Mouse (Mus musculus) heart, postnatal 10 days (tissue): ENCODE data around the gene Atp6v0b. TPM values are rescaled to one million over a fixed set of nuclear protein-coding genes. Genes with fewer than 3 reads are reported as not detected.
A peak's percentile ranks its signal among the peaks of the same experiment; 100 is the strongest.

Experiments
- DNase-seq, 2 experiments: peaks; one replicate each; pipeline ENCODE4 v3.0.0; 2021
- intact Hi-C: fragments of 180-260 bp; cut with DNase I; formaldehyde crosslinking; loops from one replicate; pipeline ENCODE4 v1.15.1; 2025
- total RNA-seq, 2 experiments: library from RNA; stranded (reverse); gene quantifications; 2 replicates each; pipeline ENCODE4 v1.2.3; 2021

Atp6v0b gene
- 100 to 1,000 TPM; 133 to 134 TPM for total RNA-seq

DNA sequence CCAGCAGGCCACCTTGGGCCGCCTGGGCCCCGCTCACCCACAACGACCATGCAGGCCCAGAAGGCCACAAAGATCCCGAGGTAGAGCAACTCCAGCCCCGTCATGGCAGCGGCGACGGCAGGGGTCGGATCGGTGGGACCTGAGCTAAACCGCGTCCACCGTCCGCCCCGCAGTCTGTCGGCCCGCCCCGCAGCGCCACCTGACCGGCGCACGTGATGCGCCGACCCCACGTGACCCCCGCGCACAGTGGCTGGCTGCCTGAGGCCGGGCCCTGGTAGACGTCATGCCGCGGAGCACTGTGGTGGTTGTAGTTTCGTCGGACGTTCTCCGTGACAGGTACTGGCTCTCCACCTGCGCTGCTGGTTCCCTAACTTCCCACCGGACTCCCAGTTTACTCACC is at the start of gene Atp6v0b:
Gene Atp6v0b (minus strand): TSS at position 201 of the 400 bp plus-strand sequence.
- DNase-seq = peak; percentile 95
- intact Hi-C loops = no loop called here

DNA sequence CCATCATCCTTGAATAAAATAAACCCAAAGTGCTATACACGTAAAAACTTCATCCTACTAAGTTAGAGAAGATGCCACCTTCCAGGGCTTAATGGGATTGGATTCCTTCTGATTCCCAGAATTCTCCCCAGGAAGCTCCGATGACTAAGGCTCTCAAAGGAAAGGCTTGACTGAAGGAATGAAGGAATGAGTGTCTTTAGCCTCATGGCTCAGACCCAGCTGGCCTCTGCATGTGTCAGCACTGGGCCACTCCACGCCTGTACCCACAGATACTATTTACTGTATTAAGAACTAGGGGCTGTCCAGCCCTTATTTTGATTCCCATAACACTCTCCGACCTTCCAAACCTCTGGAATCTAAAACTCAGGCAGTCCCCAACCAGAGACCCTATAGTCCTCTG is 46.9 kb upstream of the Atp6v0b start:
- no peak for DNase-seq
- intact Hi-C loops = no loop called here

DNA sequence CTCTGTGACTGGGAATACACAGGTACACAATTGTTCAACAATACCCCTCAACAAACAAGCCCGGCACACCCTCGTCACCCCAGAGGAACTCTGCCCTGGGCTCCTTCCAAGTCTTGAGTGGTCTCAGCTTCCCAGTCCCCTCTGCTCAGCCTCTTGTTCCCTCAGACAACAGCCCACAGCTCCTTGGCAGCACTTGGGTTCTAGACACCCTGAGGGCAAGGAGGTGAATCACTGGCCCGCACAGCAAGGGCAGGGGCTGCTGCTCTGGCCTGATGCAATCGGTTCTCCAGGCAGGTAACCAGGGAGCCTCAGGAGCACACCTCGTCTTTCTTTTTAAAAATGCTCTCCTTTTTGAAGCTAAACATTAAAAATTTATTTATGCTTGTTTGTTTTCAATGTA is 46.1 kb upstream of the Atp6v0b start:
- intact Hi-C loops = no loop called here
- DNase-seq = no peak

DNA sequence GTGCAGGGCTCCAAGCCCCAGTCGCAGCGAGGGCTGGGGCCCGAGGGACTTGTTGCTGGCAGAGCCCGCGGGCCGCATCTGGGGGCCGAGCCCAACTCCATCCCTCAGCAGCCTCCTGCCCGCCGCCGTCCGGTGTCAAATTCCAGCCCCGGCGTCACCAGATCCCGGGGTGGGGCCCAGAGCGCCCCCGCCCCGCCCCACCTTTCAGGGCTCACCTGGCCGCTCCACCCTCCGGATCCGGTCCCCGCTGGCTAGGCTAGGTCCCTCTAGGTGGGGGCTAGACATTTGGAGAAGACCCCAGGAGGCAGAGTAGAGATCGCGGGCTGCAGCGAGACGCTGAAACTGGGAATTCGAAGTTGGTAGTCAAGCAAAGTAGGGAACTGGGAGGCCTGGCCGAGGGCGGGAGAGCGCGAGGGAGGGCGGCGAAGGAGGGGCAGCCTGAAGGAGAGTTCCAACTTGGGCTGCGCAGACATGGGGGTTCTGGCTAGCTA is 42.3 kb upstream of the Atp6v0b start, which contains the start of gene Artn:
Gene Artn (minus strand): TSS at position 373 of the 491 bp plus-strand sequence.
- intact Hi-C loops = loop anchor here (2.0 to 5.0 kb wide), 2 partner anchors 65 to 103 kb away; no protein-coding TSS in a partner anchor
- peak in 1 of 2 experiments; percentile 29 for DNase-seq

DNA sequence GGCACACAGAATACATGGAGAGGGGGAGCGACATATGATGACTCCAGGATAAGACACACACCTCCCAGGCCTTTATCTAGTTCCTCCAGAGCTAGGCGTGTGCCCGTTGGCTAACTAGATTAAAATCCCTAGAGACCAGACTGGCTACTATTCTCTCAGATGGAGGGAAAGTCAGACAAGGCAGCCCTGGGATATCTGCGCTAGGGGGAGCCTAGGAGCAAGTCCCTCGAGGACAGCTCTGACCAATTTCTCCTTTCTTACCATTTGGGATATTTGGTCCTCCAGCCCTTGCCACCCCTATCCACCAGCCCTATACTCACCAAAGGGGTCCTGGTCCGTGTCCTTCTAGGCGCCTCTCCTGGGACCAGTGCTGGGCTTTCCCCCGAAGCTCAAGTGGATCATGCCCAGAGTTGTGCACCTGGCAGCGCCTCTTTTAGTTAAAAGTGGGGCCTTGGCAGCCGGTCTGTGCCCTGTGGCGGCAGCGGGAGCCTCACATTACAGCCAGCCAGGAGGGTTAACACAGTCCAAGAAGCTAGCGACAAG is 41.6 kb upstream of the Atp6v0b start:
- intact Hi-C loops = loop anchor here (1.0 to 5.0 kb wide), 3 partner anchors 66 to 155 kb away; no protein-coding TSS in a partner anchor

DNA sequence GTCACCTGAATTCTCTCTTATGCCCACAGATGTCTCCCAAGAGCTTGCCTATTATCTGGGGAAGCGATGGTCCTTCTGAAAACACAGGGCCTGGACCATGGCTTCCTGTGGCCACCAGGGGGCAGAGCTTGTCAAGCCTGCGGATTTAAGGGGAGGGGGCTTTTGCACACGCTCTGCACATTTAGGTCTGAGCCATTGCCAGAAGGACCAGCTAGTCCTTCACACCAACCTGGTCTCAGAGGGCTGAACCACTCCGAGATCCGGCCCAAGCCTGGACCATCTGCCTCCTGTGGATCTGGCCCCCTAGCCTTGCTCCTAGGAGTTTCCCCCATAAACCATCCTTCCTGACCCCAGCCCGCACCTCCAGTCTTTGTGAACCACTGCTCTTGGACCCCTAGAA is 41.1 kb upstream of the Atp6v0b start:
- intact Hi-C loops = loop anchor here (1.0 to 5.0 kb wide), 3 partner anchors 67 to 155 kb away; no protein-coding TSS in a partner anchor
- DNase-seq = no peak

More for the DNA sequence above, 41.6 kb upstream of the Atp6v0b start:
- DNase-seq = peak; percentile 64 to 69

DNA sequence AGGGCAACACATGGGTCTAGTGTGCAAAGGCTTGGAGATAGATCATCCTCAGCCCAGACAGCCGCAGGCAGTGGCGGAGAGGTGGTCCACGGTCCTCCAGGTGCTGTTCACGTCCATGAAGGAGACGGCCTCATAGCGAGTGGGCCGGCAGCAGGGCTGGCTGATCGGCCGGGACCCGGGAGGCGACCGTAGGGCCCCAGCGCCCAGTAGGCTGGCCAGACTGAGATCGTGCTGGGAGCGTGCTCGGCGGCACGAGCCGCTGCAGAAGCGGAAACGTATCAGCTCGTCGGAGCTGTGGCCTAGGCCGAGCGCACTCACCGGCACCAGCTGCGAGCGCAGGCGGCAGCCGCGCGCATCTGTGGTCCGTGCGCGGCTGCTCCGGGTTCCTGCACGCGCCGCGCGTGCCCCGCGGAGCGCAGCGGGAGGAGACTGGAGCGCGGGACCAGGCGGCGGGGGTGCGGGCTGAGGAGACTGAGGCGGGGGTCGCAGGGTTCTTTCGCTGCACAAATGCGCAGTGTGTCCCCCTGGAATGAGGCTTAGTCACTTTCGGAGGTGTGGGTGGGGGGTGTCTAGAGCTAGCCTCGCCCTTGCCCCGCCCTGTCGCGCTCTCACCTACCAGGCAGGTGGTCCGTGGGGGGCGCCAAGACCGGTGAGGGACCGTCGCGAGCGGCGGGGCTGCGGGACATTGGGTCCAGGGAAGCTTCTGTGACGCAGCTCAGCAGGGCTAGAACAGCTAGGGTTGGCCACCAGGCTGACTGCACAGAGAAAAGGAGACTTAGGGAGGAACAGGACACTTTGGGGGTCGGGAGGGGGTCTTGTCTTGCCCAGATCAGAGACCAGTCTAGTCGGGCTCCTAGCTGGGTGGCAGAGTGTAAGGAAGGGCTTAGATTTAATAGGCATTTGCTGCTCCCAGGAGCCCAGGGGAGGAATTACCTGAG is 39.7 kb upstream of the Atp6v0b start:
- intact Hi-C loops = loop anchor here (5.0 kb wide), 1 partner anchor 105 kb away; no protein-coding TSS in a partner anchor
- peak; percentile 37 to 43 for DNase-seq

DNA sequence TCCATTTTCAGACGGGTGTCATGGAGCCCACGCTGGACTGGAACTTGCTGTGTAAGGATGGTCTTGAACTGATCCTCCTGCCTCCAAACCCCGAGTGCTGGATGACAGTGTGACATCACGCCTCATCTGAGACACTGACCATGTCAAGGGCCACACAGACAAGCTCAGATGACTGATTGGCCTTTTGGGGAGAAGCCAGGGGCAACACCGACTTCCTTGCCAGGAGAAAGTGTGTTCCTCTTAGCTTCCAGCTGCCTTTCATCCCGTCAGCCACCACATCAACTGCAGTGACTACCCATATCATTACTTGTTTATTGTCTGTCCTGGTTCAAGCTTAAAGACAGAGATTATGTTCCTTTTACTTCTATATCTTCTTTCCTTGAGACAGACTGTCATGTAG is 37.8 kb upstream of the Atp6v0b start:
- intact Hi-C loops = loop anchor here (5.0 kb wide), 1 partner anchor 107 kb away; no protein-coding TSS in a partner anchor
- DNase-seq = no peak

DNA sequence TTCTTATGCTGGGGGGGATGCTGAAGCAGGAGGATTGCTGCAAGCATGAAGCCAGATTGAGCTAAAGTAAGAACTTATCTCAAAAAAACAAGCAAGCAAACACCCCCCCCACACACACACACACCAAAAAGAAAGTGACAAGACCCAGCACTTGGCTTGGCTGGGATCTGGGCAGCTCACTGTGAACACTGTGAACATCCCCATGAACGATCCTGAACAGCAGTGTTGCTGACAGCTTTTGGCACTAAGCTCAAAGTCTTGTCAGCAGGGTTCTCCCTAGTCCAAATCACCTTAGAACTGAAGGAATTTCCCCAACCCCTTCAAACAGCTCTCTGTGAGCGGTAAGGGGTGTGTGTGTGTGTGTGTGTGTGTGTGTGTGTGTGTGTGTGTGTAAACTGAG is 36.3 kb upstream of the Atp6v0b start:
- DNase-seq = no peak
- intact Hi-C loops = no loop called here

DNA sequence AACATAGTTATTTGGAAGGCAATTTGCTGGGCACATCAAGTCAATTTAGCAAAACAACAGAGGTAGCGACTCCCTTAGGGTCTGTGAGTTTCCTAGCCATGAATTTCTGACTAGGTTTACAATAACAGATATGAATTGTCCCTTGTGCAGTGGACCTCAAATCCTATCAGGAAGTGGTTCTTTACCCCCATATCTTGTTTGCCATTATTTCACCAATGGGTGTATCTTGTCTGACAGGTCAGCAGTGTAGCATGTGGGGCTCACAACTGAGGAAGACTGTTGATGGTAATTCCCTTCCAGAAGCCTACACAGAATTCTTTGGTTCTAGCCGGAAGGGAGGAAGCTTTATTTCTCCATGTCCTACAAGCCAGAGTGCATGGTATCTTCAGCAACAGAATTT is 34.2 kb upstream of the Atp6v0b start:
- intact Hi-C loops = no loop called here
- DNase-seq = no peak

DNA sequence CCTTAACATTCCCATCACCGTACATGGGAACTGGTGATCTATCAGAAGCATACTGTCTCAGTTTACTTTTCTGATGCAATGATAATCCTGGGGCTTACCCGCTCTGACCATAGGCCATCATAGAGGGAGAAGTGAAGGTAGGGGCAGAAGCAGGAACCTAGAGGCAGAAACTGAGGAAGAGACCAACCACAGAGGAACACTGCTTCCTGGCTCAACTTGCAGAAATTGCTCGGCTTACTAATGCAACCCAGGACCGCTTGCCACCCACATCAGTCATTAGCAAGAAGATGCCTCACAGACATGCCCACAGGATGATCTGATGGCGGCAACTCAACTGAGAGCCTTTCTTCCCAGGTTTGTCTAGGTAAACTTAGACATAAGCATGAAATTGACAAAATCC is 31.6 kb upstream of the Atp6v0b start:
- intact Hi-C loops = loop anchor here (2.0 kb wide), 1 partner anchor 84 kb away; the partner anchor contains the start of gene Slc6a9
- DNase-seq = no peak

DNA sequence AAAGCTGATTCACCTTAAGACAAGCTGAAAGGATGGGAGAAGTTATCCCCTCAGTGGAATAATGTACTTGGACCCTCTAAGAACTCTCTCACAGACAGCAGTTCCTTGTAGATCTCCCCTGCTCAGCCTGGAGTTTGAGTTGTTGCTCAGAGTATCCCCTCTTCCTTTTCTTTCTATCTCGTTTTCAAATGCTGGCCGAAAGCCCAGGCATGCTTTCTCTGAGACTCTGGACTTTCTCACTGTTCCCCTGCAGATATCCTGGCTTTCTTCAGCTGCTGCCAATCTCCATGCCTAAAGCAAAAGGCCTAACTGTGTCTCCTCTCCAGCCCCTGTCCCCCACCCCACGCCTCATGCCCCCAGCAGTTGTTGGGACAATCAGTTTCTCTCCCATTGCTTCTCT is 31.1 kb upstream of the Atp6v0b start:
- intact Hi-C loops = loop anchor here (2.0 kb wide), 1 partner anchor 83 kb away; the partner anchor contains the start of gene Slc6a9
- peak; percentile 48 to 55 for DNase-seq

DNA sequence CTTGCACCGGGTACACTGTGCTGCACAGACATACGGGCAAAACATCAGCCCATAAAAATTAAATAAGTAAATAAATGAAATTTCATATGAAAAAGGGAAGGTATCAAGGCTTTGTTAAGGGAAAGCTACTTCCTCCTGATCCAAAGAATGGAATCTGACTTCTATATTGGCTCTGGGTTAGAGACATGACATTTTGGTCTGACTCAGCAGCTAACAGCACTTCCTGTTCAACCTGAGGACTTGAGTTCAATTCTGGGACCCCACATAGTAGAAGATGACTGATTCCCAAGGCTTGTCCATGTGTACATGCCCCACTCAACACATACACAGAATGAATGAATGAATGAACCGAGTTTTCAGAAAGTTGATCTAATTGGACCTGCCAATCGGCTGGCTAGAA is 30.7 kb upstream of the Atp6v0b start:
- DNase-seq = no peak
- intact Hi-C loops = loop anchor here (2.0 kb wide), 1 partner anchor 83 kb away; the partner anchor contains the start of gene Slc6a9

DNA sequence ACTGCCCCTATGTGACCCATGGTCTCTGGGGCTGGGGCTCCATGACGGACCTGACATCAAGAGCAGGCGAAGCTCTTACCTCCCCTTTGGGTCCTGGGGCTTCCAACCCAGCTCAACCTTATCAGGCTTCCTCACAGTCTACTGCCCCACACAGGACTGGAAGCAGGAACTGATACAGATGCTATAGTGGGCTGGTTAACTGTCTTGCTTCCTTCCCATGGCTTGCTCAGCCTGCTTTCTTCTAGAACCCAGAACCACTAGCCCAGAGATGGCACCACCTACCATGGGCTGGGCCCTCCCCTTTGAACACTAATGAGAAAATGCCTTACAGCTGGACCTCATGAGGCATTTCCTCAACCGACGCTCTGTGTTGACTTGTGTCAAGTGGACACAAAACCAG is 30.3 kb upstream of the Atp6v0b start:
- no peak for DNase-seq
- intact Hi-C loops = no loop called here

DNA sequence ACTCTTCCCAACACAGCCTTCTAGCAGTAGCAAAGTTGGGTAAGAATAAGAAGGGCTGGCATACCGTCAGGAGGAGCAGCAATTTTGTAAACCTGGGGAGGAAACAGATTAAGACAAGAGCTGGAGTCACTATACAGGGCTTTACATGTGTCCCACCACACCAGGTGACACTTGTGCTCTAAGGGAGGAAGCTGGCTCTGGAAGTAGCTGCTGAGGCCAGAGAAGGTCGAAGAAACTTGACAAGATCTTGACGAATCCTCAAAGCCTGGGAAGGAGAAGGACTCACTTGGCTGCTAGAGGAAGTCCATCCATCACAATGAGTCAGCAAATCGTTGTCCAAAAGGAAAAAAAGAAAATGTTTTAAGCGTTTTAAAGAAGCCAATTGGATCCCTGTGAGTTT is 29.3 kb upstream of the Atp6v0b start:
- intact Hi-C loops = no loop called here
- DNase-seq = no peak

DNA sequence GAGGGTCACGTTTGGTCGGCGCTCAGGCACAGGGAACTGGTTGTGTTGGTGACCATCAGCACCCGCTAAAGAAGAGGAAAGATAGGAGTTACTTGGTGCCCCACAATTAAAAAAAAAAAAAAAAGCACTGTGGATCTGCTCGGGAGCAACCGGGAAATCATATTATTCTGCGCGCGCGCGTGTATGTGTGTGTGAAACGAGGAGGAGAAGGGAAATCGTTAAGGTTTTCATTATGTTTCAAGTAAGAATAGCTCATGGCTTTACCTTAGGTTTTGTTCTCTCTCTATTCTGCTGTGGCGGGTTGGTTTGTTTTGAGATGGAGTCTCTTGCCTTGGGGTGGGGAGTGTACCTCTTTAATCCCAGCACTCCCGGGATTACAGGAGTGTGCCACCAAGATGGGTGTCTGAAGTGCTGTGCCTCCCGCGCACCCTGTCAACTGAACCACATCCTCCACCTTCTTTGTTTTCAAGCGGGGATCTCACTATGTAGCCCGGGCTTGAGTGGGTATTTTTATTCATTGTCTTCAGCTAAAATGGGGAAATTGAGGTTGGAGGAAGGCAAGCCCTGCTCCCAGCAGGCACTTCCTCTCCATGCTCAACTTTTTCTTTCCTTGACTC is 28.5 kb upstream of the Atp6v0b start:
- no peak for DNase-seq
- intact Hi-C loops = loop anchor here (2.0 kb wide), 1 partner anchor 25 kb away; no protein-coding TSS in a partner anchor

DNA sequence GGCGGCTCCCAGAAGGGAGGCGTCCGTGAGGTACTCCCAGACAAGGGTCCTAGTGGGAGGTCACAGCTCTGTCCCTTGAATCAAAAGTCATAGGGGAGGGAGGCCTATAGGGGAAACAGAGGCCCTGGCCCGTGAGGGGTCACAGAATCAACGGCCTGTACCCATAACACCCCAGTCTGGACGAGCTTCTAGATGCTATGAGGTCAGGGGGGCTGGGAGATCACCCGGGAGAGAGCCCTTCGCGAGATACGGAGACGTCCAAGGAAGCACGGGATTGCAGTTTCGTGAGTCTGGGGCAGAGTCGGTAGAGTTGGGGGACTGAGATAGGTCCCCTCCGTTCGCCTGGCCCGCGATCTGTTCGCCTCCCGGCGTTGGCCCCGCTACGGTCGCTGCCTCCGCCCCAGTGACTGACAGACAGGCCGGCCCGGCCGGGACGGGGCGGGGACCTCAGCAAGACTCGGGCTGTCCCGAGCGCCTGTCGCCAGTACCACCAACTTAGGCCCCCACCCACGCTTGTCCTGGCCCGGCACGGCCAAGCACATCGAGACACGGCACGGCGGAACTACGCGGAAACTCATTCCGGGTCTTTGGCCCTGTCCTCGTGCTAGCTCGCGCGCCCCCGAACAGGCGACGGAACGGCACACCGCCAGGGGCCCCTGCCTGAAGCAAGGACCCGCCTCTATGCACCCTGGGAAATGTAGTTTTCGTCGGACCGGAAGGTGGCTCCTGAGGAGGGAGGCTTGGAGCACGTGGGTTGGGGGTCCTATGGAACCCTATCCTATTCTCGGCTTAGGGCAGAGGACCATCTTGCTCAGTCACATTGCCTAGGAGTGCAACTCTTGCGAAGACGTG is 27.7 kb upstream of the Atp6v0b start, which contains the start of gene Ipo13:
Gene Ipo13 (minus strand): TSS at position 409 of the 852 bp plus-strand sequence.
- DNase-seq = peak; percentile 96 to 97
- intact Hi-C loops = loop anchor here (2.0 kb wide), 1 partner anchor 24 kb away; no protein-coding TSS in a partner anchor

DNA sequence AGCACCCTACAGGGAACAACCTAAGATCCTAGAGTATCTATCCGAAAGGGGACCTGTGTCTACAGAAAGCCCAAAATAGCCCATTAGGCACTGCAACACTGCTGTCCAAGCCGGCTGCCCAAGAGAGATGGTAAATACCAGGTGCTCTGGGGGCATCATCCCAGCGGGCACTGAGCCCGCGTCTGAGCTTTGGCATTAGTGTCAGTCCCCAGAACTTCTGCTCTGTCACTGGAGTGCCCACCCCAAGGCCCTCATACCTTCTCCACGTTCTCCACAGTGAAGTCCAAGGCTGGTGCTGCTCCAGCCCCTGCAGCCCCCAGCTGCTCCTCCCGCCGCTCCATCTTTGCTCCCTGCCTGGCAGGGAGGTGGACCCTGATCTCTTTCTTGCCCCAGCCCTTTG is 26.9 kb upstream of the Atp6v0b start:
- intact Hi-C loops = loop anchor here (2.0 kb wide), 1 partner anchor 23 kb away; no protein-coding TSS in a partner anchor
- peak in 1 of 2 experiments; percentile 37 for DNase-seq

DNA sequence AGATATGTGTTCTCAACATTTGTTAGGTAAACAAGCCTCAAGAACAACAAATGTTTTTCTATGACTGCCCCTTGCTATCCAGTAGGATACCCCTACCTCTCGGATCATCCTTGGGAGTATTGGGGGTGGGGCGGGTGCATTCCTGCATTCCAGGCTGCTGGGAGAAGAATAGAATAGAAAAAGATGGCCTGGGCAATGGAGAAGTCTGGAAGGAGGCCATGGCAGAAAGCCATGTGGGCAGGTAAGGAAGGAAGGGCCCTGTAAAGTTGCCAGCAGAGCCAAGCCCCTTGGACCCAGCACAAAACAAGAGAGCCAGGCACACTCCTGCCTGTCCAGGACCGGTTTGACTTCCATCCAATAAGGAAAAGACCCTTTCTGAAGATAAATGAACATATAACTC is 26.3 kb upstream of the Atp6v0b start:
- intact Hi-C loops = no loop called here
- DNase-seq = peak; percentile 36 to 41
